In the genomic region with DNA sequence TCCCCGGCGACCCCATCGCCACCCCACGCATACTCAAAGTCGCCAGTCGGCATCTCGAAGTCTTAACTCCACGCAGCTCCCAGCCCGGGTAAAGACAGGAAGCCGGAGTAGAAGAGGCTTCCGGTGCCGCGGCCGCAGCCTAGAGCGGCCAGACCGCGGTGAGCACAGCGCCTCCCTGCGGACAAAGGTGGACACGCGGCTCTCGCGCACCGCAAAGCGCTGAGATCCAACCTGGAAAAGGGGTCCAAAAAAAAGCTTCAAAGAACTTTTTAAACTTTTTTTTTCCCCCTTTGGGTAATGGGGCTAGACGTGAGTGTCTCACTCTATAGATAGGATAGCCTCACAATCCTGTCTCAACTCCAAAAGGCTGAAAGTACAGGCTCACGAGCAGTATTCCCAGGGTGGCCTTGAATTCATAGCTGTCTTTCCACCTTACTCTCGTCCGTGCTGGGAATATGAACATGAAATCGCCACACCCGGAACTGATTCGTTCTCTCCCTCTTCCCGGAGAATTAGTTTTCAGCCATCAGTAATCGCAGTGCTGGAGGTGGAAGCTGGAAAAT, we compare ENCODE assay signal across 8 mouse cellular contexts. TPM values are rescaled to one million over a fixed set of nuclear protein-coding genes. Genes with fewer than 3 reads are reported as not detected.
DNase-seq lines count a peak whose midpoint lies in the region; ATAC-seq lines count a peak whose summit lies in the region.

A gene (minus strand): TSS at position 113 of the 563 bp plus-strand sequence.

- peaks cover 25% of the 10 kb centered on the region for H3K4me1 ChIP-seq in hindbrain, embryonic 10.5 days (replicated peaks)

- peak; percentile 76 for ATAC-seq in frontal cortex, adult (ENCODE audit: low TSS enrichment)

- DNase-seq in R1 (ENCODE audit: low read depth, low spot score), result peak; percentile 92
- DNase-seq in cerebellum, adult 9-11 months, result peak; percentile 82
- DNase-seq in hindbrain, embryonic 10.5 days (ENCODE audit: low spot score), result peak; percentile 86
- DNase-seq in layer of hippocampus, postnatal 14 days (ENCODE audit: low spot score in 2 of 2), result peak; percentile 81 to 83
- peak; percentile 89 for DNase-seq in lung, postnatal 36 days
- DNase-seq in retina, embryonic 14.5 days (ENCODE audit: low spot score), result peak; percentile 93
- peak; percentile 81 to 84 for DNase-seq in thymus, postnatal 36 days

- no peaks in the 10 kb centered on the region for H3K27me3 ChIP-seq in hindbrain, embryonic 10.5 days (ENCODE audit: insufficient read depth, poor library complexity, severe bottlenecking)

- peaks cover 40% of the 10 kb centered on the region for H3K36me3 ChIP-seq in hindbrain, embryonic 10.5 days

- peak within 1 kb of the TSS; percentile 92 for H3K4me3 ChIP-seq in hindbrain, embryonic 10.5 days

- H3K27ac ChIP-seq in hindbrain, embryonic 10.5 days, result peak within 1 kb of the TSS; percentile 94

- no peaks in the 10 kb centered on the region for H3K9me3 ChIP-seq in hindbrain, embryonic 10.5 days

- 6% methylated on average over 34 of the region's 34 CpGs for WGBS in hindbrain, embryonic 10.5 days

RNA-seq across cellular contexts. Expression of the gene that starts here (rescaled TPM):
- polyA plus RNA-seq in hindbrain, embryonic 10.5 days (2016; fragmentation: Nextera tagmentation; extraction: Ambion mirVana), result 406 and 412 TPM in 2 replicates
- 100 to 1,000 TPM; 114 to 123 TPM for total RNA-seq in layer of hippocampus, postnatal 14 days (2021)

Comparison
In these comparisons a context has a peak if more than half of its experiments do, and no peak if none do; other contexts are left out.
1. Peak in every context shown above with its lines: DNase-seq, ATAC-seq, H3K4me3 ChIP-seq and H3K27ac ChIP-seq.